Mouse (Mus musculus): ENCODE data around the gene Inhbb.

DNA sequence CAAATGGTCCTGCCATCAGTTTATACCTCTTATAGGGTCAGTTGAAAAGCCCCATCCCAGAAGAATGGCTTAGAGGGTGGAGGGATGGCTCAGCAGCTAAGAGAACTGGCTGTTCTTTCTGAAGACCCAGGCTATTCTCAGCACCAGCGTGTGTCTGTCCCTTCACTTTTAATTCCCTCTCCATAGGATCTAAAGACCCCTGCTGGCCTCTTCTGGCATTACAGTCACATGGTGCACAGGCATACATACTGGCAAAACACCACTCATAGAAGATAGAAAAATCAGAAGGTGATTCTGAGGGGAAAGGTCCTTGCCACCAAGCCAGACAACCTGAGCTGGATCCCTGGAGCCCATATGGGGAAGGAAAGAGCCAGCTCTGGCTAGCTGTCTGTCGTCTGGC is 41.3 kb upstream of the Inhbb start:
- 0 out of 2 replicates have a peak, but pooled peaks have one; percentile 7 for TF ChIP-seq CTCF (IDR thresholded peaks at IDR 0.05; ENCODE audit: insufficient read depth, low read length)
- TF ChIP-seq POLR2A (IDR thresholded peaks at IDR 0.05; ENCODE audit: borderline replicate concordance, extremely low read depth, low read depth, low read length), result no peak

All from lung, adult 2 months (tissue).